Mouse (Mus musculus): ENCODE measurements around the gene Eps8. TPM values are rescaled to one million over a fixed set of nuclear protein-coding genes. Genes with fewer than 3 reads are reported as not detected.
A peak's percentile ranks its signal among the peaks of the same experiment; 100 is the strongest.

Gene Eps8
- polyA plus RNA-seq, 1 experiment from 2014 or later: 5.5 TPM

GRCm38 (mm10) chr6:137657203-137657602, 2.5 kb upstream of the Eps8 start:
- Histone ChIP-seq H3K36me3 (no peaks in the 10 kb centered on the region), H3K9me3 (replicated peaks) (no peaks in the 10 kb centered on the region), H3K4me3 (no peak overlapping the region), H3K4me1 (no peaks in the 10 kb centered on the region), H3K27ac (replicated peaks) (no peak overlapping the region), H3K27me3 (ENCODE audit: low read depth, poor library complexity, severe bottlenecking) (no peaks in the 10 kb centered on the region)
- 79% methylated on average over 6 of the region's 6 CpGs for WGBS
- DNase-seq (ENCODE audit: low spot score): no peak

DNA sequence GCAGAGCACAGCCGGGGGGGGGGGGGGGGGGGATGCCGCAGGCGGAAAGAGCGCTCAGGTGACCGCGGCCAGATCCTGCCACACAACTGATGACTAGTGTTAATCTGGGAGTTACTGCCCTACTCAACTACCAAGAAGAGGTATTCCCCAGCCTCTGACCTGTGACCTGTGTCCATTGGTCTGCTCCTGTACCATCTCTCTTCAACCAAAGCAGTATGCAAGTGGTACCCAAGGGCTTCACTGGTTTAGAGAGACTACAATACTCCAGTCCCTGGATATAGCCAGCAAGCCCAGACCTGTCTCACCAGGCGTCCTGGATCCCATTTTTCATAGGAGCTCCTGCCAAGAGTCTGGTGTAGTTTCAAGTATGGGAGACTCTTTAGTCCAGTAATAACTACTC, 5.1 kb downstream of the Eps8 start:
- H3K36me3 ChIP-seq: no peaks in the 10 kb centered on the region

GRCm38 (mm10) chr6:137649068-137649480, 5.6 kb downstream of the Eps8 start:
- H3K9me3 ChIP-seq (replicated peaks): no peaks in the 10 kb centered on the region
- WGBS: under 1% methylated on average over 48 of the region's 51 CpGs
- H3K27me3 ChIP-seq (ENCODE audit: low read depth, poor library complexity, severe bottlenecking): peaks cover 34% of the 10 kb centered on the region
- H3K27ac ChIP-seq (replicated peaks): peak overlapping the region; percentile 80
- H3K36me3 ChIP-seq: no peaks in the 10 kb centered on the region
- peak; percentile 71 for DNase-seq (ENCODE audit: low spot score)
- H3K4me3 ChIP-seq: peak overlapping the region; percentile 80
- peaks cover 25% of the 10 kb centered on the region for H3K4me1 ChIP-seq

More for the DNA sequence above, 5.1 kb downstream of the Eps8 start:
- peak overlapping the region; percentile 80 for H3K4me3 ChIP-seq
- no peak for DNase-seq (ENCODE audit: low spot score)
- peak overlapping the region; percentile 80 for H3K27ac ChIP-seq (replicated peaks)
- peaks cover 25% of the 10 kb centered on the region for H3K4me1 ChIP-seq
- no peaks in the 10 kb centered on the region for H3K9me3 ChIP-seq (replicated peaks)
- WGBS: 26% methylated on average over 6 of the region's 7 CpGs
- H3K27me3 ChIP-seq (ENCODE audit: low read depth, poor library complexity, severe bottlenecking): peaks cover 34% of the 10 kb centered on the region

DNA sequence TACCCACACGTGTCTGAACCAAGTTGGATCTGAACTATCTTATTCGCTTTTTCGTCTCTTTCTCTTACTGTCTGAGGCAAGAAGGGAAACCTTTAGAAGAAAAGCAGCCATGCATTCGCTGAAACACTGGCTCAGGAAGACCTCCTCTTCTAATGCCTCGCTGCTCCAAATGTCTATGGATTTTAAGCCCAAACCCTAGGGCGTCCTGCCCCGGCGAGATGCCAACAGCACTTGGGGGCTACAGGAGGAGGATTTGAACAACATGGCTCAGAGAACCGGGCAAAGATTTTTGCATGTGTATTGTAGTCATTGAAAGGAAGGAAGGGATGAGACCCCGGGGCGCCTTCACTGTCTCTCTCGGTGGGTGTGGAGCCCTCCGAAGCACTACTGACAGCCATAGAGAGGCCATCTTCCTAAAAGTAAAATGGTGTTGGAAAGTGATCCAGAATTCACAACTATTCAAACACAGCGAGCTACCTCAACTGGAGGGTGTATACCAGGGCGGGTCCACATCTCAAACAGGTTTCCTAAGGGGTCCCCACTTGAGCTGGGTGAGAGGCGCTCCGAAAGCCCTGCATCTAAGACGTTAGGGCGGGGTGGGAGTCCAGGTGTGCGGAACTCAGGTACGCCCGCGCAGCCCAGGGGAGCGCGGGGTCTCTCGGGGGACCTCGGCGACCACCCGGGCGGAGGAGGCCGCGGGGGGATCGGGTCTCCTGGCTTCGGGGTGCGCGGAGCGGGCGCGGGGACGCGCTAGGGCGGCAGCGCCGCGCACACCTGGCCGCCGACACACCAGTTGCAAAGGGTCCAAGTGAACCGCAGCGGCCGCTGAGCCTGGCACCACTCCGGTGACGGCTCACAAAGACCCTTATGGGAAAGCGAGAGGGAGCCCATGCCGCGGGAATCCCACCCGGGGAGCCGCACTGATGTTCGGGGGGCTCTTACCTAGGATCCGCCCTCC, 6.3 kb downstream of the Eps8 start:
- H3K27me3 ChIP-seq (ENCODE audit: low read depth, poor library complexity, severe bottlenecking): peaks cover 34% of the 10 kb centered on the region
- peak; percentile 20 for DNase-seq (ENCODE audit: low spot score)
- no peaks in the 10 kb centered on the region for H3K36me3 ChIP-seq
- peak overlapping the region; percentile 80 for H3K27ac ChIP-seq (replicated peaks)
- H3K4me3 ChIP-seq: peak overlapping the region; percentile 80
- H3K4me1 ChIP-seq: peaks cover 25% of the 10 kb centered on the region
- H3K9me3 ChIP-seq (replicated peaks): no peaks in the 10 kb centered on the region
- 1% methylated on average over 59 of the region's 59 CpGs for WGBS

DNA sequence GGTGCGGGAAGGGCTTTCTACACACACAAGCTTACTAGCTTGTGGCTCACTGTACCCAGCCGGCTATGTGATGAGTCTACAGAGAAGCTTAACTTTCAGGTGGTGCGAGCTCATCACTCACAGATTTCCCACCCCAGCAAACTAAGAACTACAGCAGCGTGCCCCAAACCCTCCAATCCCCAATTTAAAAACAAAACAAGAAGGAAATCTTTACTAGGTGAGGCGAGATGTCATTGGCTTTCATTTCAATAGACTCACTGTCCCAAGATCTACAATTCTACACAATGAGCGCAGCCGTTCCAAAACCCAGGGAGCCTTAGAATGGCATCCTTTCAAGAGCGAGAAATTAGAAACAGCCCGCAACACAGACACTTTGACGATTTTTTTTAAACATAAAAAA, 7.0 kb downstream of the Eps8 start:
- peaks cover 25% of the 10 kb centered on the region for H3K4me1 ChIP-seq
- DNase-seq (ENCODE audit: low spot score): no peak
- H3K27me3 ChIP-seq (ENCODE audit: low read depth, poor library complexity, severe bottlenecking): peaks cover 34% of the 10 kb centered on the region
- peak overlapping the region; percentile 80 for H3K4me3 ChIP-seq
- H3K36me3 ChIP-seq: no peaks in the 10 kb centered on the region
- no peak overlapping the region for H3K27ac ChIP-seq (replicated peaks)
- H3K9me3 ChIP-seq (replicated peaks): no peaks in the 10 kb centered on the region
- 15% methylated on average over 10 of the region's 10 CpGs for WGBS

- Histone ChIP-seq H3K27me3 (ENCODE audit: low read depth, poor library complexity, severe bottlenecking) (peaks cover 34% of the 10 kb centered on the region), H3K4me3 (no peak overlapping the region), H3K9me3 (replicated peaks) (no peaks in the 10 kb centered on the region), H3K27ac (replicated peaks) (no peak overlapping the region), H3K36me3 (no peaks in the 10 kb centered on the region), H3K4me1 (peaks cover 25% of the 10 kb centered on the region)
- 85% methylated on average over 2 of the region's 2 CpGs for WGBS
- no peak for DNase-seq (ENCODE audit: low spot score)
Observed at GRCm38 (mm10) chr6:137646726-137647125, 8.0 kb downstream of the Eps8 start.

- no peak for DNase-seq (ENCODE audit: low spot score)
- no peaks in the 10 kb centered on the region for H3K9me3 ChIP-seq (replicated peaks)
- H3K27me3 ChIP-seq (ENCODE audit: low read depth, poor library complexity, severe bottlenecking): peaks cover 34% of the 10 kb centered on the region
- 89% methylated on average over 5 of the region's 5 CpGs for WGBS
- no peak overlapping the region for H3K27ac ChIP-seq (replicated peaks)
- H3K4me1 ChIP-seq: peaks cover 29% of the 10 kb centered on the region
- no peak overlapping the region for H3K4me3 ChIP-seq
- no peaks in the 10 kb centered on the region for H3K36me3 ChIP-seq
Observed at GRCm38 (mm10) chr6:137644893-137645292, 9.8 kb downstream of the Eps8 start.

- WGBS: 84% methylated on average over 4 of the region's 4 CpGs
- H3K27me3 ChIP-seq (ENCODE audit: low read depth, poor library complexity, severe bottlenecking): peaks cover 29% of the 10 kb centered on the region
- DNase-seq (ENCODE audit: low spot score): no peak
- H3K4me3 ChIP-seq: no peak overlapping the region
- H3K27ac ChIP-seq (replicated peaks): no peak overlapping the region
- H3K36me3 ChIP-seq: no peaks in the 10 kb centered on the region
- H3K4me1 ChIP-seq: peaks cover 22% of the 10 kb centered on the region
- no peaks in the 10 kb centered on the region for H3K9me3 ChIP-seq (replicated peaks)
Observed at GRCm38 (mm10) chr6:137643814-137644213, 10.9 kb downstream of the Eps8 start.

- DNase-seq (ENCODE audit: low spot score): no peak
- no peak overlapping the region for H3K4me3 ChIP-seq
- H3K27ac ChIP-seq (replicated peaks): no peak overlapping the region
- peaks cover 7% of the 10 kb centered on the region for H3K27me3 ChIP-seq (ENCODE audit: low read depth, poor library complexity, severe bottlenecking)
- no peaks in the 10 kb centered on the region for H3K36me3 ChIP-seq
- WGBS: 88% methylated on average over 1 of the region's 1 CpGs
- peaks cover 4% of the 10 kb centered on the region for H3K4me1 ChIP-seq
- H3K9me3 ChIP-seq (replicated peaks): no peaks in the 10 kb centered on the region
Observed at GRCm38 (mm10) chr6:137641642-137642041, 13.0 kb downstream of the Eps8 start.

- no peaks in the 10 kb centered on the region for H3K36me3 ChIP-seq
- H3K27ac ChIP-seq (replicated peaks): no peak overlapping the region
- no peaks in the 10 kb centered on the region for H3K9me3 ChIP-seq (replicated peaks)
- peaks cover 4% of the 10 kb centered on the region for H3K4me1 ChIP-seq
- WGBS: 90% methylated on average over 11 of the region's 11 CpGs
- no peak overlapping the region for H3K4me3 ChIP-seq
- no peaks in the 10 kb centered on the region for H3K27me3 ChIP-seq (ENCODE audit: low read depth, poor library complexity, severe bottlenecking)
- DNase-seq (ENCODE audit: low spot score): no peak
Observed at GRCm38 (mm10) chr6:137638834-137639567, 15.7 kb downstream of the Eps8 start.

DNA sequence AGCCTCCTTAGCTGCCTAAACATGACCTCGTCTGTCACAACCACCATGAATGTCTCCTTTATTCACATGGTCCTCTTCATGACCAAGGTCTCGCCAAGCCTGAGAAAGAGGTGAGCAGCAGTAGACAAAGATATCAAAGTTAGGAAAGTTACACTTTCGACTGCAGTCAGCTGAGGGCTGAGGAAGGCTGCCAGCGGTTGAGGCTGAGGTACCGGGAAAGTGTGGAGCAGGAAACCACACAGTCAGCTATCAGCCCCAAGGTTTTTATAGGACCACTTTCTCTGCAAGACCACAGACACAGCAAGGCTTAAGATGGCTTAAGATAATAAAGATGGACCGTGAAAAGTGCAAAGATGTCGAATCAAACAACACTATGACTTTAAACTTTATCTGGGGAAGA, 17.2 kb downstream of the Eps8 start:
- H3K27me3 ChIP-seq (ENCODE audit: low read depth, poor library complexity, severe bottlenecking): no peaks in the 10 kb centered on the region
- peaks cover 4% of the 10 kb centered on the region for H3K4me1 ChIP-seq
- no peaks in the 10 kb centered on the region for H3K36me3 ChIP-seq
- WGBS: 84% methylated on average over 7 of the region's 7 CpGs
- no peak overlapping the region for H3K4me3 ChIP-seq
- H3K9me3 ChIP-seq (replicated peaks): no peaks in the 10 kb centered on the region
- no peak overlapping the region for H3K27ac ChIP-seq (replicated peaks)
- DNase-seq (ENCODE audit: low spot score): no peak

GRCm38 (mm10) chr6:137636131-137636530, 18.5 kb downstream of the Eps8 start:
- H3K27me3 ChIP-seq (ENCODE audit: low read depth, poor library complexity, severe bottlenecking): no peaks in the 10 kb centered on the region
- no peak for DNase-seq (ENCODE audit: low spot score)
- WGBS: 76% methylated on average over 5 of the region's 5 CpGs
- H3K27ac ChIP-seq (replicated peaks): no peak overlapping the region
- H3K4me1 ChIP-seq: peaks cover 4% of the 10 kb centered on the region
- H3K9me3 ChIP-seq (replicated peaks): no peaks in the 10 kb centered on the region
- no peaks in the 10 kb centered on the region for H3K36me3 ChIP-seq
- no peak overlapping the region for H3K4me3 ChIP-seq

DNA sequence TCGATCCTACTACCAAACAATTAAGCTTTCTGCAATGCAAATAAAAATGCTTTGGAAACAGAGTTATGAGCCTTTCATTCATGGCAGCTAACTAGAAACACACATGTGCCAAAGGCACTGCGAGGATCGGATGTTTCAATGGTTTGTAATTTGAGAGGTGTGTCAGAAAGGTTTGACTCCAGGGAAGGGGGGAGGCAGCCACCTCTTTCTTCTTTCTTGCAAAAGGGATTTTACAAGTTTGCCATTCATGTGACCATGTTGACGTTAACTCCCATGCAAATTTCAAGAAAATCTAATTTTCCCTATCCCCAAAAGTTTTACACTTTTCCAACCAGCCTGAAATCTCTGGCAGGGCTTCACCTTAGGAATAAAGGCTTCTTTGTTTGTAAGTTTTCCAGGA, 21.1 kb downstream of the Eps8 start:
- Histone ChIP-seq H3K4me3 (no peak overlapping the region), H3K4me1 (peaks cover 14% of the 10 kb centered on the region), H3K9me3 (replicated peaks) (no peaks in the 10 kb centered on the region), H3K27ac (replicated peaks) (no peak overlapping the region), H3K36me3 (no peaks in the 10 kb centered on the region), H3K27me3 (ENCODE audit: low read depth, poor library complexity, severe bottlenecking) (no peaks in the 10 kb centered on the region)
- 57% methylated on average over 4 of the region's 4 CpGs for WGBS
- no peak for DNase-seq (ENCODE audit: low spot score)
